Mouse (Mus musculus) cerebellum, postnatal 10 days (tissue): Measurements from ENCODE around the gene Gm28041.
A peak's percentile ranks its signal among the peaks of the same experiment; 100 is the strongest.
"Not testable (repeated sequence)": the region's sequence is repeated elsewhere in the genome, so short reads cannot be mapped to it uniquely, and the experiment has no call there.

Experiments
- DNase-seq, 2 experiments: peaks; one replicate each; pipeline ENCODE4 v3.0.0; 2021; ENCODE audit warnings: mixed read lengths in 2 of 2

Gm28041 gene

GRCm38 (mm10) chr13:67375050-67375911, at the start of gene Gm28041, which contains the start of gene Zfp456:
TSS of gene Gm28041 (minus strand) at chr13:67375733.
TSS of gene Zfp456 (minus strand) at chr13:67375810.
- peak; percentile 52 to 63 for DNase-seq

DNA sequence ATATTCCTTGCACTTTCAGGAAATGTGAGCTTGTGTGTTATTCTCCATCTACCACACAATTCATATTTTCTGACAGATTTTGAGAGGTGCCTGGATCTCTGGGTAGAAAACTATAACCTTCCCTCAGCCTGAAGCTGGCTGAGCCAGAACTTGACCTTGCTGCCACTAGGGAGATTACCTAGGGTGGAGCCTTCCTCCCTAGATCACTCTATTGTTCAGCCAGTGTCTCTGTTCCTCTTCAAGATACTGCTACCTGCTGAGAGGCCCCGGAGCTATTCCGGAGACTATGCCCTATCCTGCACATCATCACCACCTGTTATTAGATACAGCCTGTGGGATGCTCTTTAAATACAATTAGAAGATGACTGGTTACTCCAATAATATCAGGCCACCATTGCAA, 47.0 kb upstream of the Gm28041 start:
- not testable (repeated sequence) for DNase-seq

DNA sequence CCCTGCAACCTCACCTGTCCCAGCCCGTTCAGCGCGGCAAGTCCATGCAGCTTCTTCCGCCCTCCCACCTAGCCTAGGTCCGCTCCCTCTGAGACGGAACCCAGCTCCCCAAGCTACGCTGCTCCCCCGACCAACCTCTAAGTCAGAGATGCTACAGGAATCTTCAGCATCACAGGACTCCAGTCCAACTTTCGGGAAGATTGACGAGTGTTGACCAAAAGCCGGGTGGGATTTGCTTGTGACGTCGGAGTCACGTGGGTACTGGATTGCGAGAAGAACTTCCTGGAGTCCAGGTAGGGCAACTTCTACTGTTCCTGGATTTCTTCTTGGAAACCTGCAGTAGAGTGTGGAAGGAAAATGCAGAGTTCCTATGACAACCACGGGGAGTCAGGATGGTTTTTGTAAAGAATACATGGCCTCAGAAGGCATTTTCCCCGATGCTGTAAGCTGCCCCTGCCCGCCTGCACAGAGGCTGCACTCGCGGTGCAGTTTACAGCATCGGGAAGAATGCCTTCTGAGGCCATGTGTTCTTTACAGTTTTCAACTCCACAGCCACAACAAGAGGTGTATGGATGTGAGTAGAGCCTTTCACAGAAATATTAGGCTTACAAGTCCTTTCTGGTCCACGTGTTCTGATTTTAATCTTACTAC, 45.8 kb upstream of the Gm28041 start, which contains the start of gene Zfp459:
Gene Zfp459 (minus strand): TSS at position 212 of the 651 bp plus-strand sequence.
- peak; percentile 59 to 64 for DNase-seq

DNA sequence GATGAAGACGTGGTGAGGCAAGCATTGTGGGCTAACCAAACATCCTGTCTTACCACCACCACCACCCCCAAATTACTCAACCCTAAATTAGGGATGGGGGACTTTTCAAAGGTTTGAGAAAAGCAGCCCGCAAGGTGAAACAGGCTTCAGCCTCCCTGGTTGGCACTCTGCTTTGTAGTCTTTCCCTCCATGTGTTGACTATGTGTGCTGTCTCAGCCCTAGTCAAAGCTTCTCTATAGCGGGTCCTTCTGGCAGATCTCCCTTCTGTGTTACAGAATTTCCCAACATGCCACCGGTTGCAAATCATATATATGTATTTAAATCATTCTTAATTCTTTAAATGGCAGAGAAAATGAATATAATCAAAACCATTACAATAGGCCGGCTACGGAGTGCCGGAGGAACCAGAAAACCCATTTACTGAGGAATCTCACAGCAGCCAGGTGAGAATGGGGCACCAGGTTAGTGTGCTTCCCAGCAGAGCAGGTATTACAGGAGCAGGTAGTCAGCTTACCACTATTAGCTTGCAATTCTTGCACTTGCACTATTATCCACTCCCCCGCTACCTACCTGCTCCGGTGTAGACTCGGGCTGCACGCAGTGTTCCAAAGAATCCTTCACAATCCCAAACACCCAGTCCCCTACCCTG, 45.1 kb upstream of the Gm28041 start:
- no peak for DNase-seq

- DNase-seq: no peak
Observed at GRCm38 (mm10) chr13:67416811-67417210, 41.3 kb upstream of the Gm28041 start.

DNA sequence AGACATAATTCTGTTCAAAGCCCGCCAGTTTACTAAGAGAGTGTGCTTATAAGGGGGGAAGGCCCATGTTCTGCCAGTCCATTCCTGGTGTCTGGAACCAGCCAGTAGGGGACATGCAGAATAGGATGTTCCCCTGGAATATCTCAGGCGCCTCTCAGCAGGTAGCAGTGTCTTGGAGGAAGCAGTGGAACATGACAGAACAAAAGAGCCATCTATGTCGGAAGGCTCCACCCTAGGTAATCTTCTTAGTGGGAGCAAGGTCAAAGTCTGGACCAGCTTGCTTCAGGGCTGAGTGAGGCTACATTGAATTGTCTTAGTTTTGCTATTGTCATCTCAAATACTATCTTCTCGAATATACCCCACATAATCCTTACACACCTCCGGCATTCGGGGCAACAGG, 40.2 kb upstream of the Gm28041 start:
- no peak for DNase-seq

DNA sequence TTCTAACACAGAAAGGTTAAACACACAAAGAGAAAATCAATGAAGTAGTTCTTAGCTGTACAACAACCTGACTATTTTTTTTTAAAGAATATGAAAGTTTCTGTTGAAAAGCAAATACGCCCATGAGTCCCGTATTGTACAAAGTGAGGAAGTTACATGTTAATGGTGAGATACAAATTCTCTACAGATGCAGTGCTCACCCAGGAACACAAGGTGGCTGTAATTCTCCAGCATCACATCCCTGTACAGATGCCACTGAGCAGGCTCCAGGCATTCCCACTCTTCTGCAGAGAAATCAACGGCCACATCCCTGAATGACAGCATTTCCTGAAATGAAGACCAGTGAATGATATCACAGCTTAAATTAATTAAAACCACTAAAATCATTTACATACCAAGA, 38.1 kb upstream of the Gm28041 start:
- DNase-seq: not testable (repeated sequence)

GRCm38 (mm10) chr13:67399183-67399903, 23.8 kb upstream of the Gm28041 start, which contains the start of gene Zfp429:
TSS of gene Zfp429 (minus strand) at chr13:67399819.
- DNase-seq: peak; percentile 78 to 82

DNA sequence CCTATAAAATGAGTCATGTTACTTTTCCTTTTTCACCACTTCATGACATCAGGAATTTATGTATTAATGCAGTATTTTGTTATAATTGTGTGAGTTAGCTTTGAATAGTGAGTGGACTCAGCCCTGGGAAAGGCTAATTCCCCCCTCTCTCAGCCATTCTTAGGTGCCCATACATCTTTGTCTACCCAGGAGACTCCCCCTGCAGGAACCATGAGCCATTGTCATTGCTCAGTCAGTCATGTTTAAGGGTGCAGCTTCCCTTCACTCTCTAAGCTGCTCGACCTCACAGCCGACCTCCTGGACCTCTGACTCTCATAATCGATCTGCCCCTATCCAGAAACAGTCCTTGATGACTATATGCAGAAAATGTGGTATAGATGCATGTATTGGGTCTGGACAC, 722 bp upstream of the Gm28041 start:
- not testable (repeated sequence) for DNase-seq

GRCm38 (mm10) chr13:67360131-67360744, 15.3 kb downstream of the Gm28041 start, which contains the start of the genes Gm28044 and Zfp953:
TSS of gene Gm28044 (minus strand) at chr13:67360536.
TSS of gene Zfp953 (minus strand) at chr13:67360605.
- DNase-seq: peak; percentile 91 to 92

- DNase-seq: no peak
Observed at GRCm38 (mm10) chr13:67351854-67352253, 23.7 kb downstream of the Gm28041 start.

DNA sequence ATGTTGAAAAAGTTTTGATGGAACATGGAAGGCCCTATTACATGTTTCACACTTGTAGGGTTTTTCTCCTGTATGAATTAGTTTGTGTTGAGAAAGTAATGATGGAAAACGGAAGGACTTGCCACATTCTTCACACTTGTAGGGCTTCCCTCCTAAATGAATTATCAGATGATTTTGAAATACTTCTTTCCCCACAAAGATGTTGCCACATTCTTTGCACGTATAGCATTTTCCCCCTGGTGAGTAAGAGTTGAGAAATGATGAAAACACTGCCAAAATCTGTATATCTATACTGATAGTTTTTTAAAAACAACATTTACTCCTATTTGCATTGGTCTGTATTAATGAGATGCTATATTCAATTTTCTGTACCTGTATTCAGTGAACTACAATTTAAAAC, 32.1 kb downstream of the Gm28041 start:
- no peak for DNase-seq

- peak in 1 of 2 experiments; percentile 3 for DNase-seq
Observed at GRCm38 (mm10) chr13:67332877-67333276, 42.7 kb downstream of the Gm28041 start.

DNA sequence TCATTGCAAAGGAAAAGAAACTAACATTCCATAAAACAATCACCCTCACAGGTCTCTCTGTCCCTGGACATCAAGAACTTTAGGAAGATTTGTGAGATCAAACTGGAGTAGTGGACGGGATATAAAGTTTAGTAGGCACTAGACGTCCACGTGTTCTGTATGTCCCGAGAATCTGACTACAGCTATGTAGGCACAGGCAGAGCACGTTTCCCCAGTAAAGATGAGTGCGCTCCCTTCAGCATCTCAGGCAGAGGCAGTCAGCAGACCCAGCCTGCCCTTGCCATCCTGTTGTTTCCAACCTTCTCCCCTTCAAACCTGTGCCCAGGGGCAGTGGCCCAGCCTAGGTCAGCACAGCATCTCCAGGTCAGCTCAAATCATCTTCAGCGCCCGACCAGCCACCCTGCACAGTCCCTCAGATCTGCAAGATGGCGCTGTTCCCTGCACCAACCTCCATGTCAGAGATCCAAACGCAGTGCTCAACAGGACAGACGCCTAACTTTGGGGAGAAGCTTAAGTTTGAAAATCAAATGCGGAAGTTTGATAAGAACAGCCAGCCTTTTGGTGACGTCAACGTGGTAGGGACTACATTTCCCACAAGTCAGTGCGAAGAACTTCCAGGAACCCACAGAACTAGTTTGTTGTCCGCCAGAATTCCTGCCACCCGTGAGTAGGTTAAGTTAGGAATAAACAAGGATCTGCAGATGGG, 43.4 kb downstream of the Gm28041 start, which contains the start of gene Zfp595:
Gene Zfp595 (minus strand): TSS at position 552 of the 706 bp plus-strand sequence.
- DNase-seq: peak; percentile 73 to 79

DNA sequence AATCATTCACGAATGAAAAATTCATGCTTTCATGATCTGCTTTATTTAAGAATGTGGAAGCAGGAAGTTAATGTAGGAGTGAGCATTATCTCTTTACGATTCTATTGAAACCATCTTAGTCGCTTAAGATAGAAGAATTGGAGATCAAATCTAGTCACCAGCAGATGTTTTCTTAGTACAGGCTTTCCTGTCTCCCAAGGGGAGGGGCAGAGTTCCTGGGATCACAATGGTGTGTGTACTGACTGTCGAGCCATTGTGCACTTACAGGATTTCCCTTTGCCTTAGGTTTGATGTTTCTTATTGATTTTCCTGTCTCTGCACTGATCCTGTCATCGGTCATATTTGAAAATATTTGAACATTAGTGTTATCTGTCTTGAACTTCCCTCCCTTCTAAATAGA, 68.8 kb downstream of the Gm28041 start:
- DNase-seq: peak; percentile 9 to 15

DNA sequence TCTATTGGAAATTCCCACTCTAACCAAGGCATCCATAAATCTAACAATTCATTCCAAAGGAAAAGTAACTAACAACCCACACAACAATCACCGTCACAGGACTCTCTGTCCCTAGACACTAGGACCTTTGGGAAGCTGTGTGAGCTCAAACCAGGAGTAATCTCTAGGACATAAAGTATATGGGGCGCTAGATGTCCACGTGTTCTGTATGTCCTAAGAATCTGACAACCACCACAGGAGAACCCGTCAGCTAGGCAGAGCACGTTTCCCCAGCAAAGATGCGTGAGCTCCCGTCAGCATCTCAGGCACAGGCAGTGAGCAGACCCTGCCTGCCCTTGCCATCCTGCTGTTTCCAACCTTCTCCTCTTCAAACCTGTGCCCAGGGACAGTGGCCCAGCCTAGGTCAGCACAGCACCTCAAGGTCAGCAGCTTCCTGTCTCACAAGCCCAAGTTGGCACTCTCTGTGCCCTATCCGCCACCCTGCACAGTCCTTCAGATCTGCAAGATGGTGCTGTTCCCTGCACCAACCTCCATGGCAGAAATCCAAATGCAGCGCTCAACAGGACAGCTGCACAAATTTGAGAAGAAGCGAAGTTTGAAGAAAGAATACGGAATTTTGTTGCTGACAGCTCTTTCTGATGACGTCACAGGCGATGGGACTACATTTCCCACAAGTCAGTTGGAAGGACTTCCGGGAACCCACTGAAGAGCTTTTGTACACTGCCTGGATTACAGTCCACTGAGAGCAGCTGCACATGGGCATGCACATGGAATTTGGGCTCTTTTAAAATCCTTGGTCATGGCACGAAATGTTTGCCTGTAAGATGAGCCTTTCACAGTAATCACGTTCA, 69.5 kb downstream of the Gm28041 start, which contains the start of gene Zfp457:
Gene Zfp457 (minus strand): TSS at position 664 of the 851 bp plus-strand sequence.
- peak; percentile 93 to 94 for DNase-seq
